Mouse (Mus musculus) brain, embryonic 14.5 days (tissue): ENCODE measurements around the gene Rab20.

Experiments
- CTCF ChIP-seq: fragments of 200-500 bp; IDR thresholded peaks from 2 replicates; pipeline ENCODE4 v1.5.1; 2012; ENCODE audit warnings: inconsistent platforms, mild to moderate bottlenecking, moderate library complexity, borderline replicate concordance; ENCODE audit not compliant: insufficient read depth, insufficient read length; ENCODE audit errors: extremely low read depth
- POLR2A ChIP-seq: fragments of 200-500 bp; IDR thresholded peaks from 2 replicates; pipeline ENCODE4 v1.6.1; 2012; ENCODE audit warnings: mild to moderate bottlenecking, inconsistent platforms, borderline replicate concordance; ENCODE audit not compliant: poor library complexity, insufficient read depth, insufficient read length, severe bottlenecking; ENCODE audit errors: extremely low read depth

- TF ChIP-seq CTCF (no peak), POLR2A (no peak)
Observed at GRCm38 (mm10) chr8:11477811-11478761, at the start of gene Rab20.
